Mouse (Mus musculus) ES-E14 (cell line): Measurements from ENCODE around the gene Nr1h2.

Experiments
- CHD2 ChIP-seq: IDR thresholded peaks from 2 replicates; pipeline ENCODE4 v1.6.1; 2014; ENCODE audit warnings: mild to moderate bottlenecking, low read depth, low read length, inconsistent platforms
- HCFC1 ChIP-seq: IDR thresholded peaks from 2 replicates; pipeline ENCODE4 v1.6.1; 2012; ENCODE audit warnings: low read length, inconsistent platforms, borderline replicate concordance; ENCODE audit not compliant: insufficient read depth
- MAFK ChIP-seq: IDR thresholded peaks from 2 replicates; pipeline ENCODE4 v1.6.1; 2014; ENCODE audit warnings: mild to moderate bottlenecking, low read depth, low read length, inconsistent platforms; ENCODE audit not compliant: insufficient read depth
- ZNF384 ChIP-seq: IDR thresholded peaks from 2 replicates; pipeline ENCODE4 v1.6.1; 2012; ENCODE audit warnings: low read depth, low read length, inconsistent platforms

DNA sequence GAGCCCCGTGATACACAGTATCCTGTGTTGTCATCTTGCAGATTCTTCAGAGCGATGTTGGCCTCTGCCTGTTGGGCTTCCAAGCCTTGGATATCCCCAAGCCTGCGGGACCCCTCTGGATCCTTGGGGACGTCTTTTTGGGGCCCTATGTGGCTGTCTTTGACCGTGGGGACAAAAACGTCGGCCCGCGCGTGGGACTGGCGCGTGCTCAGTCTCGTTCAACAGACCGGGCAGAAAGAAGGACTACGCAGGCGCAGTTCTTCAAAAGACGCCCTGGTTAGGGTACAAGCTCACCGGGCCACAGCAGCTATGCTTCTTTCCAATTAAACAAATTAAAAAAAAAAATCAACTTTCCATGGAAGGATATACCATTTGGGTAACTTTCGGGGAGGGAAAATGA is 32.8 kb upstream of the Nr1h2 start:
- TF ChIP-seq MAFK (no peak), HCFC1 (no peak), CHD2 (no peak), ZNF384 (no peak)
